Mouse (Mus musculus) inflammation-experienced regulatory T-cells, adult 16 weeks (primary cell): ENCODE measurements around the gene Fzd5. TPM values are rescaled to one million over a fixed set of nuclear protein-coding genes. Genes with fewer than 3 reads are reported as not detected.

Source experiments
- polyA plus RNA-seq: library from polyadenylated mRNA; unstranded; fragments of 100-300 nt; shearing (Covaris generic); gene quantifications from one replicate; pipeline ENCODE4 v1.2.1, GENCODE M21; 2017

The Fzd5 gene
- polyA plus RNA-seq, result 0.07 TPM

GRCm38 (mm10) chr1:64737502-64738179 is at the start of gene Fzd5:
Fzd5 (minus strand) TSS chr1:64737751.

GRCm38 (mm10) chr1:64690213-64691013 is 47.1 kb downstream of the Fzd5 start, which contains the start of gene Ccnyl1:
Ccnyl1 (plus strand) TSS chr1:64690455.

Other genes with a start within 250 kb of the Fzd5 start
- gene Creb1, start 205.1 kb downstream of the Fzd5 start, polyA plus RNA-seq, result 104 TPM
- 29.7 TPM for gene Mettl21a, start 120.5 kb downstream of the Fzd5 start, polyA plus RNA-seq
- gene Ccnyl1, start 47.3 kb downstream of the Fzd5 start, polyA plus RNA-seq, result 0.85 TPM
- 14.8 TPM for gene Plekhm3, start 219.1 kb upstream of the Fzd5 start, polyA plus RNA-seq